Mouse (Mus musculus) spleen, adult 2 months (tissue): Measurements from ENCODE around the gene Scn2a. TPM values are rescaled to one million over a fixed set of nuclear protein-coding genes. Genes with fewer than 3 reads are reported as not detected.

Experiments used
- DNase-seq, 2 experiments: peaks; one replicate each; pipeline versions ENCODE4 v3.0.0 to v3.0.0-alpha.2; 2012 to 2021; ENCODE audit warnings: low spot score in 2 of 2, low read depth in 1 of 2
- H3K27ac ChIP-seq: fragments of 200-500 bp; 2 replicates; pipeline ENCODE4 v1.5.1; 2012; ENCODE audit warnings: low read length, inconsistent platforms; ENCODE audit not compliant: insufficient read depth
- H3K27me3 ChIP-seq: fragments of 200-500 bp; 2 replicates; pipeline ENCODE4 v1.6.1; 2012; ENCODE audit warnings: mild to moderate bottlenecking, moderate library complexity, low read length, inconsistent platforms; ENCODE audit not compliant: control insufficient read depth, insufficient read depth
- H3K36me3 ChIP-seq: fragments of 200-500 bp; 2 replicates; pipeline ENCODE4 v1.6.1; 2012; ENCODE audit warnings: mild to moderate bottlenecking, low read length, inconsistent platforms; ENCODE audit not compliant: control insufficient read depth, insufficient read depth
- H3K4me1 ChIP-seq: fragments of 200-500 bp; 2 replicates; pipeline ENCODE4 v1.6.1; 2011; ENCODE audit warnings: inconsistent platforms; ENCODE audit not compliant: control insufficient read depth, insufficient read depth, insufficient read length
- H3K4me3 ChIP-seq: fragments of 200-500 bp; 2 replicates; pipeline ENCODE4 v1.5.1; 2011; ENCODE audit warnings: mild to moderate bottlenecking, inconsistent platforms; ENCODE audit not compliant: insufficient read depth, insufficient read length; ENCODE audit errors: extremely low read depth
- CTCF ChIP-seq: fragments of 200-500 bp; IDR thresholded peaks from 2 replicates; pipeline ENCODE4 v1.5.1; 2011; ENCODE audit warnings: mild to moderate bottlenecking, inconsistent platforms; ENCODE audit not compliant: insufficient read depth, insufficient read length, insufficient replicate concordance; ENCODE audit errors: extremely low read depth
- POLR2A ChIP-seq: fragments of 200-500 bp; IDR thresholded peaks from 2 replicates; pipeline ENCODE4 v1.6.1; 2011; ENCODE audit warnings: low read depth, low read length, inconsistent platforms
- WGBS: fragments of 180-500 bp; shearing (Covaris S2); methylation state at CpG from one replicate; pipeline ENCODE4 v1.1.7; 2018; 5-methylcytosine and 5-hydroxymethylcytosine counted together
- polyA plus RNA-seq: library from polyadenylated mRNA; depleted of rRNA; stranded (reverse); fragments of >200 nt; gene quantifications from 2 replicates; pipeline ENCODE4 v1.2.3, GENCODE M21; 2012

Scn2a gene
- polyA plus RNA-seq, 1 experiment, result 0.04 TPM

- H3K27ac ChIP-seq, result no peak overlapping the region
- WGBS, result 79% methylated on average over 7 of the region's 7 CpGs
- H3K36me3 ChIP-seq, result no peaks in the 10 kb centered on the region
- H3K27me3 ChIP-seq, result no peaks in the 10 kb centered on the region
- no peak overlapping the region for H3K4me3 ChIP-seq
- H3K4me1 ChIP-seq, result no peaks in the 10 kb centered on the region
- DNase-seq, result no peak
- TF ChIP-seq CTCF (no peak), POLR2A (no peak)
Observed at GRCm38 (mm10) chr2:65652636-65653035, 32.1 kb downstream of the Scn2a start.

GRCm38 (mm10) chr2:65657031-65657430 lies 36.5 kb downstream of the Scn2a start:
- Histone ChIP-seq H3K27ac (no peak overlapping the region), H3K36me3 (no peaks in the 10 kb centered on the region), H3K4me3 (no peak overlapping the region), H3K27me3 (no peaks in the 10 kb centered on the region), H3K4me1 (no peaks in the 10 kb centered on the region)
- 72% methylated on average over 4 of the region's 4 CpGs for WGBS
- TF ChIP-seq POLR2A (no peak), CTCF (no peak)
- DNase-seq, result no peak

- no peak for TF ChIP-seq POLR2A
- TF ChIP-seq CTCF, result no peak
Observed at GRCm38 (mm10) chr2:65658430-65658829, 37.9 kb downstream of the Scn2a start.

GRCm38 (mm10) chr2:65663892-65664291 lies 43.3 kb downstream of the Scn2a start:
- Histone ChIP-seq H3K36me3 (no peaks in the 10 kb centered on the region), H3K4me3 (no peak overlapping the region), H3K4me1 (no peaks in the 10 kb centered on the region), H3K27ac (no peak overlapping the region), H3K27me3 (no peaks in the 10 kb centered on the region; the same call in 1 of the 2 replicates)
- no peak for TF ChIP-seq CTCF
- no peak for TF ChIP-seq POLR2A
- DNase-seq, result no peak

More at GRCm38 (mm10) chr2:65658430-65658829, 37.9 kb downstream of the Scn2a start:
- H3K4me3 ChIP-seq, result no peak overlapping the region
- DNase-seq, result no peak
- H3K4me1 ChIP-seq, result no peaks in the 10 kb centered on the region
- no peaks in the 10 kb centered on the region for H3K27me3 ChIP-seq
- no peak overlapping the region for H3K27ac ChIP-seq
- WGBS, result 78% methylated on average over 8 of the region's 8 CpGs
- H3K36me3 ChIP-seq, result no peaks in the 10 kb centered on the region

- 93% methylated on average over 1 of the region's 1 CpGs for WGBS
- Histone ChIP-seq H3K36me3 (no peaks in the 10 kb centered on the region), H3K27ac (no peak overlapping the region), H3K4me3 (no peak overlapping the region), H3K4me1 (no peaks in the 10 kb centered on the region), H3K27me3 (no peaks in the 10 kb centered on the region; the same call in 1 of the 2 replicates)
- no peak for DNase-seq
- TF ChIP-seq POLR2A (no peak), CTCF (no peak)
Observed at GRCm38 (mm10) chr2:65664481-65664880, 43.9 kb downstream of the Scn2a start.

- H3K4me1 ChIP-seq, result no peaks in the 10 kb centered on the region
- WGBS, result 61% methylated on average over 4 of the region's 4 CpGs
- no peak for TF ChIP-seq CTCF
- TF ChIP-seq POLR2A, result no peak
Observed at GRCm38 (mm10) chr2:65665180-65665579, 44.6 kb downstream of the Scn2a start.

GRCm38 (mm10) chr2:65667590-65668436 lies 47.2 kb downstream of the Scn2a start:
- WGBS, result 60% methylated on average over 18 of the region's 18 CpGs
- no peaks in the 10 kb centered on the region; the same call in 1 of the 2 replicates for H3K27me3 ChIP-seq
- no peaks in the 10 kb centered on the region for H3K36me3 ChIP-seq
- TF ChIP-seq POLR2A (no peak), CTCF (no peak)
- DNase-seq, result no peak
- H3K27ac ChIP-seq, result no peak overlapping the region
- H3K4me3 ChIP-seq, result no peak overlapping the region; the same call in 1 of the 2 replicates
- no peaks in the 10 kb centered on the region for H3K4me1 ChIP-seq

More at GRCm38 (mm10) chr2:65665180-65665579, 44.6 kb downstream of the Scn2a start:
- DNase-seq, result no peak
- no peak overlapping the region for H3K27ac ChIP-seq
- H3K36me3 ChIP-seq, result no peaks in the 10 kb centered on the region
- no peak overlapping the region for H3K4me3 ChIP-seq
- no peaks in the 10 kb centered on the region; the same call in 1 of the 2 replicates for H3K27me3 ChIP-seq
